Mouse (Mus musculus) adrenal gland, postnatal 36 days (tissue): Measurements from ENCODE around the gene Gm17657. TPM values are rescaled to one million over a fixed set of nuclear protein-coding genes. Genes with fewer than 3 reads are reported as not detected.
"Not testable (repeated sequence)": the region's sequence is repeated elsewhere in the genome, so short reads cannot be mapped to it uniquely, and the experiment has no call there.

Source experiments
- DNase-seq, 2 experiments: peaks; one replicate each; pipeline ENCODE4 v3.0.0; 2021; ENCODE audit warnings: mixed read lengths in 1 of 2
- total RNA-seq, 2 experiments: library from RNA; stranded (reverse); gene quantifications; 2 replicates each; pipeline ENCODE4 v1.2.3; 2021

The Gm17657 gene
- total RNA-seq, 2 experiments from 2014 or later: not detected

DNA sequence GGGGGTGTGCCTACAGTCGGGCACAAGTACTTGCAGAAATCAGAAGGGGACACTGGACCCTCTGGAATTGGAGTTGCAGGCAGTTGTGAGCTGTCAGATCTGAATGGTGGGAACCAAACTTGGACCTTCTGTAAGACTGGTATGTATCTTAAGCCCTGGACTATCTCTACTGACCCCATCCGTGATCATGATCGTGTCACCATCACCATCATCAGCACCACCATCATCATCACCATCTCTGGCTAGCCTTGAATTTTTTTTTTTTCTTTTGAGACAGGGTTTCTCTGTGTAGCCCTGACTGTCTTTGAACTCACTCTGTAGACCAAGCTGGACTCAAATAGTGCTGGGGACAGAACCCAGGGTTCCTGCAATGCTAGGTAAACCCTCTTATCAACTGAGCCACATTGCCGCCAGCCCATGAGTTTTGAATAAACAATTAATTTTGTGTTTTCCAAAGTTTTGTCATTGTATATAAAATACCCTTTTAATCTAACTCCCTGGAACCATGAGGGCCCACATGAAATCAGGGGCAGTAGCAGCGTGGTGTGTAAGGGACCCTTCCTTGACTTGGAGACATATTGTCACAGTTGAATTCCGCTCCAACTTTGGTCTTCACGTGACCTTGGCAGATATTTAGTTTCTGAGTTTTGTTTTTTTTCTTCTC, 47.3 kb downstream of the Gm17657 start:
- no peak for DNase-seq

GRCm38 (mm10) chr17:29500802-29501469, 48.5 kb downstream of the Gm17657 start:
- DNase-seq: no peak

GRCm38 (mm10) chr17:29500243-29500740, 49.1 kb downstream of the Gm17657 start:
- no peak for DNase-seq

DNA sequence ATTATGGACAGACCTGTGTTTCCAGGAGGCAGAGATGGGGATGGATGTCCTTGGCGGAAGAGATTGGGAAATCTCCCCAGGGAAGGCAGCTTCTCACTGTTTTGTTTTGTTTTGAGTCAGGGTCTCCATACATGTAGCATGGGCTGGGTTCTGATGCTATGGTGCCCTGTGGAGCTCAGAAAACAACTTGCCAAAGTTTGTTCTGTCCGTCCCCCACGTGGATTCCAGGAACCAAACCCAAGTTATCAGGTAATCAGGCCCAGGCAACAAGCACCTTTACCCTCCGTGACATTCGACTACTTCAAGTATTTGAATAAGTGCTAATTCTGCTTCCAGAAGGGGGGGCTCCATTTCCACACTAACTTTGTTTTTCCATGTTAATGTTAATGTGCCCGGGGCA, 49.9 kb downstream of the Gm17657 start:
- no peak for DNase-seq

- not testable (repeated sequence) for DNase-seq
Observed at GRCm38 (mm10) chr17:29498952-29499351, 50.5 kb downstream of the Gm17657 start.

- no peak for DNase-seq
Observed at GRCm38 (mm10) chr17:29498028-29498427, 51.4 kb downstream of the Gm17657 start.

DNA sequence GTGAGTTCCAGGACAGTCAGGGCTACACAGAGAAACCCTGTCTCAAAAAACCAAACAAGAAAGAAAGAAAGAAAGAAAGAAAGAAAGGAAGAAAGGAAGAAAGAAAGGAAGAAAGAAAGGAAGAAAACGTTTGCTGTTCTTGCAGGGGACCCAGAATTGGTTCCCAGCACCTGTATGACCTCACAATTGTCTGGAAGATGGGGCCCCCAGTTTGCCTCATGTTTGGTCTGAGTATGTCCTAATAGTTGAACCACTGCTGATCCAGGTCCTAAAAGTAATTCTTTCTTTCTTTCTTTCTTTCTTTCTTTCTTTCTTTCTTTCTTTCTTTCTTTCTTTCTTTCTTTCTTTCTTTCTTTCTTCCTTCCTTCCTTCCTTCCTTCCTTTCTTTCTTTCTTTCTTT, 52.0 kb downstream of the Gm17657 start:
- DNase-seq: not testable (repeated sequence)

- no peak for DNase-seq
Observed at GRCm38 (mm10) chr17:29497071-29497354, 52.4 kb downstream of the Gm17657 start.

DNA sequence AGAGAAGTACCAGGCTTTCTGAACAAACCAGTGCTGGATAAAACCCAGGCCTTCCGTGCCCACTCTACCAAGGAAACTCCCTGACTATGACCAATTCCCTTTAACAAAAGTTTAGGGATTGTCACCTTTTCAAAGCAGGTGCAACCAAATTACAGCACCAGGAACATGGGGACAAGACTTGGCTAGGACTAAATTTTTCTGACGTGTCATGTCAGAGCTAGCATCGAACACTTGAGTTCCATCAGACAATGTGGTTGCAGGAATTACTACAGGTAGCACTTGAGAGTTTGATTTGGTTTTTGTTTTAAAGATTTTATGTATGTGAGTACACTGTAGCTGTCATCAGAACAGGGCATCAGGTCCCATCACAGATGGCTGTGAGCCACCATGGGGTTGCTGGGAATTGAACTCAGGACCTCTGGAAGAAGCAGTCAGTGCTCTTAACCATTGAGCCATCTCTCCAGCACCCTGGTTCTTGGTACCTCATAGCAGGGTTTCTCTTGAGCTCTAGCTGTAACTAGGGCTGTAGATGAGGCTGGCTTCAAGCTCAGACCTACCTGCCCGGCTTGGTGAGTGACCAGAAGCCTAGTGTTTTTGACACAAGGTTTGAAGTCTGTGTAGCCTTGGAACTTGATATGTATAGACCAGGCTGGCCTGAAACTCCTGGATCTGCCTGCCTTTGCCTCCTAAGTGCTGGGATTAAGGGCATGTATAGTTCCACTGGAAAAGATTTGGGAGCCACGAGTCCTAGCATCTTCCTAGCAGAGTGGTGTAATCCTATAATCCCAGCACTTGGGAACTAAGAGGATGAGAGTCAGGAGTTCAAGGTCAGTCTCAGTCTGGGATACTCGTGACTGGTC, 53.0 kb downstream of the Gm17657 start:
- no peak for DNase-seq

GRCm38 (mm10) chr17:29494732-29495076, 54.7 kb downstream of the Gm17657 start:
- DNase-seq: no peak

DNA sequence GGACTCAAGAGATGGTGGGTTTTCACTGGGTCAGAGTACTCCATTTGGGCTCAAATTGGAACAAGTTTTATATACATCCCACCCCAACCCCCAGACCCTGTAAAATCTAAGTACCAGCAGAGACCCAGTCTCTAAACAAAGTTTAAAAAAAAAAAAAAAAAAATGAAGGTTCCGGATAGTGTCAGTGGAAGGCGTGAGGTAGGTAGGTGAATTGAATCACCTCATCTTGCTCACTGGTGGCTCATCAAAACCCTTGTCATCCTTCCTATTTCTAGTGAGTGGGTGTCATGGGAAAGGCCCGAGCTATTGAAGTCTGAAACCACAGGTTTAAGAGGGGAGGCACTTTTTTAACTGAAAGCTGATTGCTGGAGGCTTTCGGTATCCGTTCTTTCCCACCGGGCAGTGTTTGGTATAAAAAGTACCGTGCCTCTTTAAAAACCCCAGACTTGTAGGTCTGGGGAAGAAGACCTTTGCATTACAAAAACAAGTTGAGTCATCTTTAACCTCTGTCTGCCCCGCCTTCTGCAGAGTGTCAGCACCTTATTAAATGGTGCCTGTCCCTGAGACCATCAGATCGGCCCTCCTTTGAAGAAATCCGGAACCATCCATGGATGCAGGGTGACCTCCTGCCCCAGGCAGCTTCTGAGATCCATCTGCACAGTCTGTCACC, 55.2 kb downstream of the Gm17657 start:
- no peak for DNase-seq

- DNase-seq: no peak
Observed at GRCm38 (mm10) chr17:29493461-29493980, 55.9 kb downstream of the Gm17657 start.

- peak; percentile 69 to 79 for DNase-seq
Observed at GRCm38 (mm10) chr17:29492269-29493191, 56.9 kb downstream of the Gm17657 start.

DNA sequence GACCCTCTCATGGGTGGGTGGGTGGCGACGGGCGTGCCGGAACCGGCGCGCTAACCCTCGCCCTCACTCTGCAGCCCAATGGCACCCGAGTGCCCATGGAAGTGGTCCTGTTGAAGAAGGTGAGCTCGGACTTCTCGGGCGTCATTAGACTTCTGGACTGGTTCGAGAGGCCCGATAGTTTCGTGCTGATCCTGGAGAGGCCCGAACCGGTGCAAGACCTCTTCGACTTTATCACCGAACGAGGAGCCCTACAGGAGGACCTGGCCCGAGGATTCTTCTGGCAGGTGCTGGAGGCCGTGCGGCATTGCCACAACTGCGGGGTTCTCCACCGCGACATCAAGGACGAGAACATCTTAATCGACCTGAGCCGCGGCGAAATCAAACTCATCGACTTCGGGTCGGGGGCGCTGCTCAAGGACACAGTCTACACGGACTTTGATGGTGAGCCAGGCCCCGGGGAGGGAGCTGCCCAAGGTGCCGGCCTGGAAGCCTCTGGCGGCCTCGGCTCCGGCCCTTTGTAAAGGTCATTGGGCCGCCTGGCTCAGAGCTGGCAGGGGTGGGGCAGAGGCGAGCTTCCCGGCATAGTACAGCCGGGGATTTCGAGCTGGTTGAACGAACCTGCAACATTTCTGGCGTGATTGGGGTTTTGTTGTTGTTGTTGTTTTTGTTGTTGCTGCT, 57.7 kb downstream of the Gm17657 start:
- DNase-seq: peak; percentile 84

DNA sequence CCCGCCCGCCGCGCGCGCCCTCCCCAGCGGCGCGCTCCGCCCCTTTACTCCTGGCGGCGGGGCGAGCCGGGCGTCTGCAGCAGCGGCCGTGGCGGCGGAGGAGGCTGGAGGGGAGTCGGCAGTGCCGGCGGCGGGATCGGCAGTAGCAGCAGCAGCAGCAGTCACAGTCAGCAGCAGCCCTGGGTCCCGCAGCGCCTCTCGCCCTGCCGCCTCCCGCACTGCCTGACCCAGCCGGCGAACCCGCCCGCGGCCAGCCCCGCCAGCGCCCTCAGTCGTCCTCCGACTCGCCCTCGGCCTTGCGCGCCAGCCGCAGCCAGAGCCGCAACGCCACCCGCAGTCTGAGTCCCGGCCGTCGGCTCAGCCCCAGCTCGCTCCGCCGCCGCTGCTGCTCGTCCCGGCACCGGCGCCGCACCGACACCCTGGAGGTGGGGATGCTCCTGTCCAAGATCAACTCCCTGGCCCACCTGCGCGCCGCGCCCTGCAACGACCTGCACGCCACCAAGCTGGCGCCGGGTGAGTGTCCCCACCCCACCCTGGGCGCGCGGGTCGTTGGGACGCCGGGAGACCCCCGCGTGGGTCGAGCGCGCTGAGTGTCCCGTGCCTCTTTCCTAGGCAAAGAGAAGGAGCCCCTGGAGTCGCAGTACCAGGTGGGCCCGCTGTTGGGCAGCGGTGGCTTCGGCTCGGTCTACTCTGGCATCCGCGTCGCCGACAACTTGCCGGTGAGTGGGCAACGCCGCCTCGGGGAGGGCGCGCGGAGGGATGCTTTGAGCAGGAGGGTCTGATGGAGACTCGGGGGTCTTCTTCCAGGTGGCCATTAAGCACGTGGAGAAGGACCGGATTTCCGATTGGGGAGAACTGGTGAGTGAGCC, 58.5 kb downstream of the Gm17657 start, which contains the start of gene Pim1:
Gene Pim1, plus strand, starts transcription at position 41 of the 869 bp plus-strand sequence.
- DNase-seq: peak in 1 of 2 experiments; percentile 65

DNA sequence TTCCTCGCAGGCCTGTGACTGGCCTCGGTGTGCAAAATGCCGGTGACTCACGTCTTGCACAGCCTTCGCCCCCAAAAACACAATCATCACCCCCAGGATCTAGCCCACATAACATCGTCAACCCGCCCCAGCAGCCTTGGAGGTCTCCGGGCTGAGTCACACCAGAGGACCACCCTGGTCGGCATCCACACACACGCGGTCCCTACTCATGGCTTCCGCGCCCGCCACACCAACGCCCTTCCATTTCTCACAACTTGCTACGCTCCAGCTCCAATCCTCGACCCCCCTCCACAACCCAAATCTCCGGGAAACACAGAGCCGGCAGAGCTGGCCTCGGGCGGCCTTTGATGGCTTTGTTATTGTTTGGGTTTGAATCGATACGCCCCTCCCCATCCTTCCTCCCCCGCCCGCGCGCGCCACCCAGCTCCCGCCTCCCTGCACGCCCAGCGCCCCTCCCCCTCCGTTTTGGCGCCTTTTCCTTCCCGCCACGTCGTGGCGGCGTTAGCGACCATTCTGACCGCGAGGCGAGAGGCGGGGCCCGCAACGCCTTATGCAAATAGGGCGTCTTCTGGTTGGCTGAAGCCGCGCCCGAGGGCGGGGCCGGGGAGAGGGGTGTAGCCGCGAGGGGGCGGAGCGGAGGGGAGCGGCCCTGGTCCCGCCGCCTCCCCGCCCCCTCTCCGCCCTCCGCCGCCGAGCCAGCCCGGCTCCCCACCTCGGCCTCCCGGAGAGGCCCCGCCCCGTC, 59.3 kb downstream of the Gm17657 start:
- DNase-seq: peak; percentile 99

- peak; percentile 39 to 70 for DNase-seq
Observed at GRCm38 (mm10) chr17:29488978-29489970, 60.2 kb downstream of the Gm17657 start.
